Mouse (Mus musculus): ENCODE data around the gene Psg26. TPM values are rescaled to one million over a fixed set of nuclear protein-coding genes. Genes with fewer than 3 reads are reported as not detected.

Psg26 gene
- not detected for polyA plus RNA-seq (2014; fragmentation: Illumina TruSeq; extraction: RNeasy Lipid Tissue Mini Kit (QIAGEN cat#74804); ENCODE audit: low read depth, low replicate concordance)

DNA sequence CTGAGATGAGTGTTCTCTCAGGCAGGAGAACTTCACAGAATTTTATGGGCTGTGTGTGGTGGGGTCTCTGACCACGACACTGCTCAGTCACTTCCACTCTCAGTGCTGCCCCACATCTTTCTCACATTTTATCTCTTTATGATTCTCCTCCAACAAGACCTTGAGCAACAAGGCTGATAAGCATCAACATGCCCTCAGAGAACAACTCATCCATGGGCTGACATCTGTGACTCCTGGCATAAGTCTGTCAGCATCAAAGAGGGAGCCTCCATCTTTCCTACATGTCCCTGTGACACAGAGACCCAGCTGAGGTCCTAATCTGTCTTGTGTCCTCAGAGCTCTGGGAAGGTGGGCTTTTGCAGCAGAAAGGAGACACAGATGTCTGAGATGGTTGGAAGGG lies at the start of gene Psg26:
TSS of gene Psg26 (minus strand) at position 101 of the 400 bp plus-strand sequence.

DNA sequence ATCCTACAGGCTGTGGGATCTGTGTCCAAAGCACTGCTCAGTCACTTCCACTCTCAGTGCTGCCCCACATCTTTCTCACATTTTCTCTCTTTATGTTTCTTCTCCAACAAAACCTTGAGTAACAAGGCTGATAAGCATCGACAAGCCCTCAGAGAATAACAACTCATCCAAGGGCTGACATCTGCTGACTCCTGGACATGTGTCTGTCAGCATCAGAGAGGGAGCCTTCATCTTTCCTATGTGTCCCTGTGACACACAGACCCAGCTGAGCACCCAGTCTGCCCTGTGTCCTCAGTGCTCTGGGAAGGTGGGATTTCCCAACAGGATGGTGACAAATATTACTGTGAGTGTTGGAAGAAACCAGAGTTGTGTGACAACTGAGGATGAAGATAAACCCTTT lies 48.2 kb upstream of the Psg26 start, which contains the start of gene Psg25:
TSS of gene Psg25 (minus strand) at position 101 of the 400 bp plus-strand sequence.

DNA sequence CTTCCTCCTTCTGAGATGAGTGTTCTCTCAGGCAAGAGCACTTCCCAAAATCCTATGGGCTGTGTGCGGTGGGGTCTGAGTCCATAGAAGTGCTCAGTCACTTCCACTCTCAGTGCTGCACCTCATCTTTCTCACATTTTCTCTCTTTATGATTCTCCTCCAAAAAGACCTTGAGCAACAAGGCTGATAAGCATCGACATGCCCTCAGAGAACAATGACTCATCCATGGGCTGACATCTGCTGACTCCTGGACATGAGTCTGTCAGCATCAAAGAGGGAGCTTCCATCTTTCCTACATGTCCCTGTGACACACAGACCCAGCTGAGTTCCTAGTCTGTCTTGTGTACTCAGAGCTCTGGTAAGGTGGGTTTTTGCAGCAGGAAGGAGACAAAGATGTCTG lies 52.0 kb downstream of the Psg26 start, which contains the start of gene Psg28:
TSS of gene Psg28 (minus strand) at position 101 of the 400 bp plus-strand sequence.

Other genes starting within 250 kb of the Psg26 start
- gene Mill1, start 238.8 kb downstream of the Psg26 start, polyA plus RNA-seq (2014; fragmentation: Illumina TruSeq; extraction: RNeasy Lipid Tissue Mini Kit (QIAGEN cat#74804); ENCODE audit: low read depth, low replicate concordance) = not detected
- not detected for gene Psg18, start 129.2 kb downstream of the Psg26 start, polyA plus RNA-seq (2014; fragmentation: Illumina TruSeq; extraction: RNeasy Lipid Tissue Mini Kit (QIAGEN cat#74804); ENCODE audit: low read depth, low replicate concordance)
- not detected for gene Psg28, start 52.1 kb downstream of the Psg26 start, polyA plus RNA-seq (2014; fragmentation: Illumina TruSeq; extraction: RNeasy Lipid Tissue Mini Kit (QIAGEN cat#74804); ENCODE audit: low read depth, low replicate concordance)
- not detected for gene Psg25, start 48.1 kb upstream of the Psg26 start, polyA plus RNA-seq (2014; fragmentation: Illumina TruSeq; extraction: RNeasy Lipid Tissue Mini Kit (QIAGEN cat#74804); ENCODE audit: low read depth, low replicate concordance)
- not detected for gene Psg27, start 83.1 kb upstream of the Psg26 start, polyA plus RNA-seq (2014; fragmentation: Illumina TruSeq; extraction: RNeasy Lipid Tissue Mini Kit (QIAGEN cat#74804); ENCODE audit: low read depth, low replicate concordance)
- gene Psg23, start 132.3 kb upstream of the Psg26 start, polyA plus RNA-seq (2014; fragmentation: Illumina TruSeq; extraction: RNeasy Lipid Tissue Mini Kit (QIAGEN cat#74804); ENCODE audit: low read depth, low replicate concordance) = not detected
- not detected for gene Psg21, start 172.5 kb upstream of the Psg26 start, polyA plus RNA-seq (2014; fragmentation: Illumina TruSeq; extraction: RNeasy Lipid Tissue Mini Kit (QIAGEN cat#74804); ENCODE audit: low read depth, low replicate concordance)
- gene Psg20, start 202.0 kb upstream of the Psg26 start, polyA plus RNA-seq (2014; fragmentation: Illumina TruSeq; extraction: RNeasy Lipid Tissue Mini Kit (QIAGEN cat#74804); ENCODE audit: low read depth, low replicate concordance) = not detected
- gene Psg22, start 233.9 kb upstream of the Psg26 start, polyA plus RNA-seq (2014; fragmentation: Illumina TruSeq; extraction: RNeasy Lipid Tissue Mini Kit (QIAGEN cat#74804); ENCODE audit: low read depth, low replicate concordance) = not detected

Data from kidney, adult 10 weeks (tissue).